Mouse (Mus musculus) liver, embryonic 14.5 days (tissue): ENCODE results near the gene Mesd. TPM values are rescaled to one million over a fixed set of nuclear protein-coding genes. Genes with fewer than 3 reads are reported as not detected.

ENCODE experiments used
- ATAC-seq: fragments of 200-750 bp; cut with Nextera tagmentation; 2 replicates; pipeline ENCODE4 v1.8.0; 2017; ENCODE audit warnings: moderate number of reproducible peaks, mild to moderate bottlenecking, moderate library complexity; ENCODE audit not compliant: insufficient read depth
- DNase-seq, 3 experiments: peaks; one replicate each; pipeline ENCODE4 v3.0.0-alpha.2; 2012 to 2013; ENCODE audit warnings: low read depth in 3 of 3, low spot score in 3 of 3
- H3K27ac ChIP-seq: fragments of 300-500 bp; sonication (generic); 2 replicates; pipeline ENCODE4 v1.5.1; 2014; ENCODE audit warnings: moderate library complexity, mild to moderate bottlenecking, control low read depth, inconsistent platforms
- H3K27me3 ChIP-seq: fragments of 300-500 bp; sonication (generic); 2 replicates; pipeline ENCODE4 v1.6.1; 2014; ENCODE audit warnings: mild to moderate bottlenecking, low read length, moderate library complexity; ENCODE audit not compliant: control insufficient read depth, insufficient read depth
- H3K36me3 ChIP-seq: fragments of 300-500 bp; sonication (generic); replicated peaks from 2 replicates; pipeline ENCODE4 v1.6.1; 2014; ENCODE audit warnings: low read depth; ENCODE audit not compliant: control insufficient read depth, insufficient read depth
- H3K4me1 ChIP-seq, 2 experiments: fragments of 200-500 bp in 1 of 2; fragments of 300-500 bp in 1 of 2; sonication (generic) in 1 of 2; replicated peaks; 2 replicates each; pipeline ENCODE4 v1.6.1; 2012 to 2014; ENCODE audit warnings: antibody characterized with exemption in 1 of 2, inconsistent platforms in 1 of 2, low read length in 1 of 2; ENCODE audit not compliant: control insufficient read depth in 2 of 2, insufficient read depth in 2 of 2
- H3K4me2 ChIP-seq: fragments of 300-500 bp; sonication (generic); 2 replicates; pipeline ENCODE4 v1.6.1; 2014; ENCODE audit warnings: low read depth, mild to moderate bottlenecking, control low read depth, moderate library complexity
- H3K4me3 ChIP-seq, 2 experiments: fragments of 200-500 bp in 1 of 2; fragments of 300-500 bp in 1 of 2; sonication (generic) in 1 of 2; 2 replicates each; pipeline ENCODE4 v1.5.1; 2012 to 2014; ENCODE audit warnings: low read depth in 2 of 2, low read length in 2 of 2, mild to moderate bottlenecking in 2 of 2, control low read depth in 1 of 2, inconsistent platforms in 1 of 2, moderate library complexity in 1 of 2; ENCODE audit not compliant: insufficient read depth in 1 of 2
- H3K9ac ChIP-seq: fragments of 300-500 bp; sonication (generic); replicated peaks from 2 replicates; pipeline ENCODE4 v1.6.1; 2014; ENCODE audit warnings: mild to moderate bottlenecking, control low read depth, moderate library complexity
- H3K9me3 ChIP-seq: fragments of 300-500 bp; sonication (generic); 2 replicates; pipeline ENCODE4 v1.6.1; 2016; ENCODE audit warnings: low read length, mixed read lengths; ENCODE audit not compliant: control insufficient read depth
- CTCF ChIP-seq: IDR thresholded peaks from 2 replicates; pipeline ENCODE4 v1.5.1; 2016; ENCODE audit warnings: antibody characterized with exemption, low read depth, control low read depth
- EP300 ChIP-seq: IDR thresholded peaks from 2 replicates; pipeline ENCODE4 v1.6.1; 2016; ENCODE audit warnings: antibody characterized with exemption, low read depth
- WGBS: fragments of 180-500 bp; shearing (Covaris S2); extraction: QIAGEN DNeasy Blood & Tissue Kit; methylation state at CpG from one replicate; pipeline ENCODE4 v1.1.7; 2014; ENCODE audit not compliant: insufficient replicate concordance; 5-methylcytosine and 5-hydroxymethylcytosine counted together
- polyA plus RNA-seq, 2 experiments: library from polyadenylated mRNA; depleted of rRNA in 1 of 2; stranded (reverse) in 1 of 2; unstranded in 1 of 2; fragments of >200 nt; fragmentation: Nextera tagmentation in 1 of 2; extraction: Ambion mirVana in 1 of 2; gene quantifications; 2 replicates each; pipeline versions ENCODE4 v1.2.1 to v1.2.3; 2012 to 2014

Gene Mesd
- polyA plus RNA-seq, 2 experiments = 12.0 to 43.0 TPM

GRCm38 (mm10) chr7:83902296-83903145 is 18.3 kb downstream of the Mesd start:
- H3K4me3 ChIP-seq = no peak overlapping the region
- peaks cover 30% of the 10 kb centered on the region for H3K36me3 ChIP-seq
- no peak overlapping the region for H3K9ac ChIP-seq
- no peaks in the 10 kb centered on the region for H3K9me3 ChIP-seq
- H3K27me3 ChIP-seq = no peaks in the 10 kb centered on the region
- ATAC-seq = no peak
- no peak overlapping the region for H3K4me2 ChIP-seq
- peaks cover 17 to 28% of the 10 kb centered on the region in 2 experiments for H3K4me1 ChIP-seq
- H3K27ac ChIP-seq = no peak overlapping the region
- DNase-seq = no peak
- 63% methylated on average over 5 of the region's 5 CpGs for WGBS
- TF ChIP-seq CTCF = no peak
- no peak for TF ChIP-seq EP300

GRCm38 (mm10) chr7:83904831-83905230 is 20.6 kb downstream of the Mesd start:
- Histone ChIP-seq H3K4me2 (no peak overlapping the region), H3K4me3 (no peak overlapping the region), H3K4me1 (peaks cover 0 to 7% of the 10 kb centered on the region in 2 experiments; a peak in 2 of 4 replicates), H3K36me3 (peaks cover 12% of the 10 kb centered on the region), H3K27ac (no peak overlapping the region), H3K9me3 (no peaks in the 10 kb centered on the region), H3K9ac (no peak overlapping the region), H3K27me3 (no peaks in the 10 kb centered on the region)
- TF ChIP-seq CTCF (no peak), EP300 (no peak)
- no peak for ATAC-seq
- no peak for DNase-seq
- WGBS = 28% methylated on average over 3 of the region's 3 CpGs

- TF ChIP-seq CTCF (no peak), EP300 (no peak)
- Histone ChIP-seq H3K27me3 (no peaks in the 10 kb centered on the region), H3K36me3 (no peaks in the 10 kb centered on the region), H3K4me2 (no peak overlapping the region), H3K4me1 (no peaks in the 10 kb centered on the region), H3K9ac (no peak overlapping the region), H3K27ac (no peak overlapping the region), H3K4me3 (no peak overlapping the region), H3K9me3 (no peaks in the 10 kb centered on the region)
- DNase-seq (no peak), ATAC-seq (no peak)
- 30% methylated on average over 3 of the region's 3 CpGs for WGBS
Observed at GRCm38 (mm10) chr7:83911909-83912308, 27.6 kb downstream of the Mesd start.

GRCm38 (mm10) chr7:83913405-83913932 is 29.2 kb downstream of the Mesd start:
- no peak overlapping the region for H3K4me2 ChIP-seq
- DNase-seq (no peak), ATAC-seq (no peak)
- H3K36me3 ChIP-seq = no peaks in the 10 kb centered on the region
- no peak overlapping the region for H3K9ac ChIP-seq
- no peaks in the 10 kb centered on the region for H3K4me1 ChIP-seq
- TF ChIP-seq CTCF = no peak
- no peak for TF ChIP-seq EP300
- no peak overlapping the region for H3K4me3 ChIP-seq
- H3K27ac ChIP-seq = no peak overlapping the region
- no peaks in the 10 kb centered on the region for H3K9me3 ChIP-seq
- no peaks in the 10 kb centered on the region for H3K27me3 ChIP-seq
- 65% methylated on average over 6 of the region's 6 CpGs for WGBS

GRCm38 (mm10) chr7:83913995-83914394 is 29.7 kb downstream of the Mesd start:
- TF ChIP-seq EP300 (no peak), CTCF (no peak)
- H3K4me1 ChIP-seq = no peaks in the 10 kb centered on the region
- 58% methylated on average over 9 of the region's 9 CpGs for WGBS

More at GRCm38 (mm10) chr7:83913995-83914394, 29.7 kb downstream of the Mesd start:
- no peak for DNase-seq
- H3K9me3 ChIP-seq = no peaks in the 10 kb centered on the region
- no peak for ATAC-seq
- no peak overlapping the region for H3K27ac ChIP-seq
- no peak overlapping the region for H3K4me2 ChIP-seq
- no peak overlapping the region for H3K9ac ChIP-seq
- H3K4me3 ChIP-seq = no peak overlapping the region
- H3K27me3 ChIP-seq = no peaks in the 10 kb centered on the region
- no peaks in the 10 kb centered on the region for H3K36me3 ChIP-seq
